Mouse (Mus musculus) CH12.LX (cell line): ENCODE results near the gene Galm.

Experiments used
- CHD2 ChIP-seq: IDR thresholded peaks from 2 replicates; pipeline ENCODE4 v1.6.1; 2011; ENCODE audit warnings: low read length, improper control_type of control experiment
- CTCF ChIP-seq, 2 experiments: IDR thresholded peaks in 1 of 2; conservative IDR thresholded peaks in 1 of 2; 2 replicates each; pipeline ENCODE4 v1.5.1; 2011 to 2012; ENCODE audit warnings: low read depth in 2 of 2, low read length in 2 of 2, improper control_type of control experiment in 1 of 2, inconsistent platforms in 1 of 2, mild to moderate bottlenecking in 1 of 2, moderate library complexity in 1 of 2
- EP300 ChIP-seq: IDR thresholded peaks from 2 replicates; pipeline ENCODE4 v1.6.1; 2011; ENCODE audit warnings: low read length, improper control_type of control experiment
- HCFC1 ChIP-seq: IDR thresholded peaks from 2 replicates; pipeline ENCODE4 v1.6.1; 2012; ENCODE audit warnings: low read depth, mild to moderate bottlenecking, inconsistent platforms, low read length, improper control_type of control experiment
- MAFK ChIP-seq: IDR thresholded peaks from 2 replicates; pipeline ENCODE4 v1.6.1; 2011; ENCODE audit warnings: low read length, improper control_type of control experiment; ENCODE audit not compliant: insufficient replicate concordance
- MAX ChIP-seq: IDR thresholded peaks from 2 replicates; pipeline ENCODE4 v1.6.1; 2011; ENCODE audit warnings: low read length, improper control_type of control experiment
- POLR2A ChIP-seq: IDR thresholded peaks from 2 replicates; pipeline ENCODE4 v1.6.1; 2011; ENCODE audit warnings: low read depth, mild to moderate bottlenecking, improper control_type of control experiment, low read length
- RAD21 ChIP-seq: IDR thresholded peaks from 2 replicates; pipeline ENCODE4 v1.6.1; 2011; ENCODE audit warnings: low read depth, mild to moderate bottlenecking, low read length, improper control_type of control experiment, moderate library complexity
- TCF12 ChIP-seq: IDR thresholded peaks from 2 replicates; pipeline ENCODE4 v1.6.1; 2014; ENCODE audit warnings: low read depth, mild to moderate bottlenecking, inconsistent platforms, low read length, improper control_type of control experiment
- ZC3H11A ChIP-seq: IDR thresholded peaks from 2 replicates; pipeline ENCODE4 v1.6.1; 2012; ENCODE audit warnings: low read depth, mild to moderate bottlenecking, inconsistent platforms, low read length, improper control_type of control experiment

DNA sequence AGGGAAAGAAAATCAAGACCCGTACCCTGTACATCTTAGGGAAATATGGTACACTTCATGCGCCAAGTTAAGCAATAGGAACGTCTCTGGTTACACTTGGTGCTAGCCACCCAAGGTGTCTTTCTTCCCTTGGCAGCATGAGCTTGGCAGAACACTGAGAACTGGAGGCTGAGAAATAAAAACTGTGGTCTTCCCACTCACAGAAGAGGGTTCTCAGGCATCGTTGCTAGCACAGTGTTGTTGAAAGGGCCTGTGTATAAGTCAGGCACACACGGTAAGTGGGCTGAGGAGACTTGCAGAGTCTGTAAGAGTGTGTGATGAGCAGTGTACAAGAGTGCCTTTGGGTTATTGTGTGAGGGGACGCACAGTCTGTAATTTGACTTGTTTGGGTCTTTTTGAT is 1.1 kb upstream of the Galm start:
- TF ChIP-seq POLR2A (no peak), EP300 (no peak), HCFC1 (no peak), MAX (no peak), CTCF (conservative IDR thresholded peaks at IDR 0.05 in 1 of 2, IDR thresholded peaks at IDR 0.05 in 1 of 2; ENCODE audit: low read depth in 2 of 2, low read length in 2 of 2) (no peak), TCF12 (no peak), MAFK (no peak), RAD21 (no peak), CHD2 (no peak), ZC3H11A (no peak)
